Mouse (Mus musculus) spleen, adult 2 months (tissue): ENCODE results near the gene Sdhc. TPM values are rescaled to one million over a fixed set of nuclear protein-coding genes. Genes with fewer than 3 reads are reported as not detected.
A peak's percentile ranks its signal among the peaks of the same experiment; 100 is the strongest.

Experiments
- DNase-seq, 2 experiments: peaks; one replicate each; pipeline versions ENCODE4 v3.0.0 to v3.0.0-alpha.2; 2012 to 2021; ENCODE audit warnings: low spot score in 2 of 2, low read depth in 1 of 2
- H3K27ac ChIP-seq: fragments of 200-500 bp; 2 replicates; pipeline ENCODE4 v1.5.1; 2012; ENCODE audit warnings: low read length, inconsistent platforms; ENCODE audit not compliant: insufficient read depth
- H3K27me3 ChIP-seq: fragments of 200-500 bp; 2 replicates; pipeline ENCODE4 v1.6.1; 2012; ENCODE audit warnings: mild to moderate bottlenecking, moderate library complexity, low read length, inconsistent platforms; ENCODE audit not compliant: control insufficient read depth, insufficient read depth
- H3K36me3 ChIP-seq: fragments of 200-500 bp; 2 replicates; pipeline ENCODE4 v1.6.1; 2012; ENCODE audit warnings: mild to moderate bottlenecking, low read length, inconsistent platforms; ENCODE audit not compliant: control insufficient read depth, insufficient read depth
- H3K4me1 ChIP-seq: fragments of 200-500 bp; 2 replicates; pipeline ENCODE4 v1.6.1; 2011; ENCODE audit warnings: inconsistent platforms; ENCODE audit not compliant: control insufficient read depth, insufficient read depth, insufficient read length
- H3K4me3 ChIP-seq: fragments of 200-500 bp; 2 replicates; pipeline ENCODE4 v1.5.1; 2011; ENCODE audit warnings: mild to moderate bottlenecking, inconsistent platforms; ENCODE audit not compliant: insufficient read depth, insufficient read length; ENCODE audit errors: extremely low read depth
- CTCF ChIP-seq: fragments of 200-500 bp; IDR thresholded peaks from 2 replicates; pipeline ENCODE4 v1.5.1; 2011; ENCODE audit warnings: mild to moderate bottlenecking, inconsistent platforms; ENCODE audit not compliant: insufficient read depth, insufficient read length, insufficient replicate concordance; ENCODE audit errors: extremely low read depth
- POLR2A ChIP-seq: fragments of 200-500 bp; IDR thresholded peaks from 2 replicates; pipeline ENCODE4 v1.6.1; 2011; ENCODE audit warnings: low read depth, low read length, inconsistent platforms
- WGBS: fragments of 180-500 bp; shearing (Covaris S2); methylation state at CpG from one replicate; pipeline ENCODE4 v1.1.7; 2018; 5-methylcytosine and 5-hydroxymethylcytosine counted together
- polyA plus RNA-seq: library from polyadenylated mRNA; depleted of rRNA; stranded (reverse); fragments of >200 nt; gene quantifications from 2 replicates; pipeline ENCODE4 v1.2.3, GENCODE M21; 2012

Gene Sdhc
- polyA plus RNA-seq, 1 experiment: 65.7 TPM

- Histone ChIP-seq H3K27ac (no peak overlapping the region), H3K27me3 (no peaks in the 10 kb centered on the region), H3K4me1 (no peaks in the 10 kb centered on the region), H3K36me3 (peaks cover 12% of the 10 kb centered on the region), H3K4me3 (no peak overlapping the region)
- TF ChIP-seq CTCF: no peak
- no peak for TF ChIP-seq POLR2A
- peak in 1 of 2 experiments; percentile 11 for DNase-seq
- 79% methylated on average over 7 of the region's 7 CpGs for WGBS
Observed at GRCm38 (mm10) chr1:171129251-171129650, 21.2 kb downstream of the Sdhc start.

DNA sequence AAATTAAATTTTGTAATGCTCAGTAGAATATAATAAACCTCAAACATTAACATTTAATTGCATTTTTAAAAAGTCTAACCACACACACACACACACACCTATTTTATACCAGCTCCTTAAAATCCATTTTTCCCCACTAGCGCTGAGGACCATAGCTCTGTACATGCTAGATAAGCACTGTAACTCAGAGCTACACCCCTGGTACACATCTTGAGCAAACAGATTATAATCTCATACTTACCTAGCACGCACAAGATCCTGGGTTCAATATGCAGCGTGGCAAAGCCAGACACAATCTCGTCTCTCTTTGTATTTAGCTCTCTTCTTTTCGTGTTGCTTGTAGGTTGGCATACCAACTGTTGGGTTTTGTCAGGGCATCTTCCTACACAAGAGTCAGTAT lies 26.0 kb downstream of the Sdhc start:
- TF ChIP-seq POLR2A (no peak), CTCF (no peak)
- no peak for DNase-seq
- no peak overlapping the region for H3K27ac ChIP-seq
- 88% methylated on average over 5 of the region's 5 CpGs for WGBS
- no peak overlapping the region for H3K4me3 ChIP-seq
- H3K27me3 ChIP-seq: no peaks in the 10 kb centered on the region
- H3K4me1 ChIP-seq: peaks cover 5% of the 10 kb centered on the region; the same call in 1 of the 2 replicates
- no peaks in the 10 kb centered on the region; the same call in 1 of the 2 replicates for H3K36me3 ChIP-seq

- Histone ChIP-seq H3K27me3 (no peaks in the 10 kb centered on the region), H3K36me3 (no peaks in the 10 kb centered on the region), H3K27ac (no peak overlapping the region), H3K4me3 (no peak overlapping the region; the same call in 1 of the 2 replicates), H3K4me1 (peaks cover 5% of the 10 kb centered on the region; the same call in 1 of the 2 replicates)
- WGBS: 17% methylated on average over 7 of the region's 7 CpGs
- TF ChIP-seq POLR2A: no peak
- TF ChIP-seq CTCF: no peak
- DNase-seq: peak in 1 of 2 experiments; percentile 52
Observed at GRCm38 (mm10) chr1:171122932-171123331, 27.5 kb downstream of the Sdhc start.

DNA sequence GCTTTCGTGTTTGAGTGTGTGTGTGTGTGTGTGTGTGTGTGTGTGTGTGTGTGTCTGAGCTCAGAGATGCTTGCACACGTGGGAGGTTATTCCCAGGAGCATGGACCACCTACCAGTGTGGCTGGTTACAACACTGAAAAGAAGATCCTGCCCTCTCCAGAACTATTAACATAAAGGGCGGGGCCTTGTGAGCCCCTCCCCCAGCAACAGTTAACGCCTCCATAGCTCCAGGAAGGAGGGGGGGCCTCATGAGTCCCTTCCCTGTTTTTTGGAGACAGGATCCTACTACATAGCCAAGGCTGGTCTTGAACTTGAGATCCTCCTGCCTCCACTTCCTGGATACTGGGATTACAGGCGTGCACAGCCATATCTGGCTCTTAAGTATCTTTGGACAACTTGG lies 28.6 kb downstream of the Sdhc start:
- Histone ChIP-seq H3K27me3 (no peaks in the 10 kb centered on the region), H3K4me1 (peaks cover 5% of the 10 kb centered on the region; the same call in 1 of the 2 replicates), H3K27ac (no peak overlapping the region), H3K4me3 (no peak overlapping the region), H3K36me3 (no peaks in the 10 kb centered on the region)
- TF ChIP-seq POLR2A: no peak
- no peak for TF ChIP-seq CTCF
- no peak for DNase-seq
- 67% methylated on average over 5 of the region's 5 CpGs for WGBS

DNA sequence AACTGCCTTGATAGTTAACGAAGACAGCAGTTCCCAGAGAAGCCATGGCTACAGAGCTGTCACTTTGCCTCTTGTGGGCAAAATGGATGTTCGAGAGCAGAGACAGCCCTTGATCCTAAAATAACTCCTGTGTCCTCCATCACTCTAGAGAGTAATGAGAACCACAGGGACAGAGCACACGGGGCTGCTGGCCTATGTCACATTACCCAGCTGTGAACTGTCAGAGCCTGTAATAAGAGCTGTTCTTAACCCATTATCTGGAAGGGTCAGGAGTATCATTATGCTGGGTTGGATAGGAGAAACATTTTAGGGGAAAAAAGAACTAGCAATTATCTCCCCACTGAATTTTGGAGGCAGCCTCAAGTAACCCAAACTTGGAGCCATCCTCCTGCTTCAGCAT lies 29.5 kb downstream of the Sdhc start:
- WGBS: 79% methylated on average over 3 of the region's 3 CpGs
- Histone ChIP-seq H3K27ac (no peak overlapping the region), H3K4me1 (peaks cover 5% of the 10 kb centered on the region; the same call in 1 of the 2 replicates), H3K36me3 (no peaks in the 10 kb centered on the region), H3K27me3 (no peaks in the 10 kb centered on the region), H3K4me3 (no peak overlapping the region)
- TF ChIP-seq POLR2A: no peak
- no peak for TF ChIP-seq CTCF
- DNase-seq: no peak

GRCm38 (mm10) chr1:171119405-171119804 lies 31.0 kb downstream of the Sdhc start:
- H3K36me3 ChIP-seq: no peaks in the 10 kb centered on the region
- H3K27me3 ChIP-seq: no peaks in the 10 kb centered on the region
- WGBS: 90% methylated on average over 14 of the region's 14 CpGs
- no peak for TF ChIP-seq CTCF
- no peak for TF ChIP-seq POLR2A
- peaks cover 5% of the 10 kb centered on the region; the same call in 1 of the 2 replicates for H3K4me1 ChIP-seq
- no peak overlapping the region for H3K27ac ChIP-seq
- no peak for DNase-seq
- no peak overlapping the region for H3K4me3 ChIP-seq

DNA sequence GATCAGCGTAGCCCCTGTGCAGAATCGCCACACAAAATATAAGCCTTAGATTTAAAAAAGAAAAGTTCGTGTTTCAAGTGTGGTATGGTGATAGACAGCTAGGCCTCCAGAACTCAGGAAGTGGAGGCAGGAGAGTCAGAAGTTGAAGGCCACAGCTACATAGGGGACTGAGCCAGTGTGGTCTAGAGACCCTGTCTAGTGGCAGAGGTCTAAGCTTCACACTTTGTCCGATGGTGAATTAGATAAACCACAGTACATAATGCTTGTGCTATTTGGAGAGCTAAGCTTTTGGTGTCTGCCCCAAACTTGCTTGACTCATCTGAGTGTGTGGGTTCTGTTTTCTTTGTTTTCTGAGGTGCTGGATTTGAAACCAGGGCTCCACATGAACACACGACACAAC lies 31.4 kb downstream of the Sdhc start:
- Histone ChIP-seq H3K27me3 (no peaks in the 10 kb centered on the region), H3K4me3 (no peak overlapping the region), H3K27ac (no peak overlapping the region), H3K36me3 (no peaks in the 10 kb centered on the region), H3K4me1 (peaks cover 6% of the 10 kb centered on the region; the same call in 1 of the 2 replicates)
- DNase-seq: no peak
- TF ChIP-seq POLR2A: no peak
- TF ChIP-seq CTCF: no peak
- 77% methylated on average over 5 of the region's 5 CpGs for WGBS
